In the genomic region with DNA sequence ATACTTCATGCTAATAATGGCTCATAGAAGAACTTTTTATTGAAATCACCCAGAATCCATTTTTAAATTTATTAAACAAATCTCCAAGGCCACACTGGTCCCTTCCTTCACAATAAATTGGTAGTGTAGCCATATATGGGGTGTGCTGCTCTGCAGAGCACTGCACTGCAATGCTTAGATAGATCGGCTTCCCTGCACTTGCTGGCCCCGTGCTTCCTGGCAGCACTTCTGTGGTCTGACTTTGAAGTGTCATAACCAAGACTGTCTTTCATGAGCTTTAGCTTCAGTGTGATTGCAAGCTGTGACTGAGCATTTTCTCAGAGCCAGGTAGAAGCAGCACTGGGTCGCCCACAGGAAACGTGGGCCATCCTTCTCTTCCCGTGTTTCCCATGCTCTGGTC, we compare ENCODE assay signal across 10 mouse cellular contexts. TPM values are rescaled to one million over a fixed set of nuclear protein-coding genes. Genes with fewer than 3 reads are reported as not detected.
DNase-seq lines count a peak whose midpoint lies in the region; ATAC-seq lines count a peak whose summit lies in the region.
"Had no signal": no experiment of that assay in that cellular context is flagged by ENCODE, and none has a peak within 500 bp of the region (broad histone marks: within the 10 kb centered on the region; RNA-seq: fewer than 3 reads in every experiment).

No protein-coding gene starts in this region.

- intact Hi-C loops in gastrocnemius, postnatal 14 days (cut with DNase I; ENCODE audit: low total_unique reads) = no loop called here

- peak; percentile 94 for ATAC-seq in inflammation-experienced regulatory T-cells, adult 6 months
- ATAC-seq in forebrain, embryonic 12.5 days (ENCODE audit: low FRiP score) = no peak

- H3K27me3 ChIP-seq in forebrain, embryonic 12.5 days = no peaks in the 10 kb centered on the region
- H3K27me3 ChIP-seq: hindbrain, embryonic 15.5 days; midbrain, embryonic 12.5 days had no signal

- H3K4me3 ChIP-seq in forebrain, embryonic 12.5 days (replicated peaks) = no peak overlapping the region
- H3K4me3 ChIP-seq: hindbrain, embryonic 15.5 days; midbrain, embryonic 12.5 days had no signal

- H3K9me3 ChIP-seq in forebrain, embryonic 12.5 days = no peaks in the 10 kb centered on the region
- H3K9me3 ChIP-seq: hindbrain, embryonic 15.5 days; midbrain, embryonic 12.5 days had no signal

- no peak overlapping the region for H3K4me2 ChIP-seq in forebrain, embryonic 12.5 days
- H3K4me2 ChIP-seq: hindbrain, embryonic 15.5 days; midbrain, embryonic 12.5 days had no signal

- peaks cover 23% of the 10 kb centered on the region for H3K4me1 ChIP-seq in forebrain, embryonic 12.5 days

- WGBS in forebrain, embryonic 12.5 days = 88% methylated on average over 5 of the region's 5 CpGs

- H3K9ac ChIP-seq in forebrain, embryonic 12.5 days = no peak overlapping the region
- H3K9ac ChIP-seq: hindbrain, embryonic 15.5 days; midbrain, embryonic 12.5 days had no signal

- H3K27ac ChIP-seq in forebrain, embryonic 12.5 days = no peak overlapping the region
- H3K27ac ChIP-seq: hindbrain, embryonic 15.5 days; midbrain, embryonic 12.5 days had no signal

- no peaks in the 10 kb centered on the region for H3K36me3 ChIP-seq in forebrain, embryonic 12.5 days (replicated peaks)
- H3K36me3 ChIP-seq: hindbrain, embryonic 15.5 days; midbrain, embryonic 12.5 days had no signal

- peak; percentile 61 for DNase-seq in adrenal gland, adult 2 months
- no peak for DNase-seq in adrenal gland, adult 8-10 months
- DNase-seq in gastrocnemius, postnatal 14 days = peak; percentile 43
- DNase-seq in skeletal muscle tissue, adult 2 months (ENCODE audit: low read depth, low spot score) = peak; percentile 72
- DNase-seq in frontal cortex, postnatal 10 days (ENCODE audit: low spot score in 2 of 2) = no peak
- no peak for DNase-seq in urinary bladder, postnatal 25 days (ENCODE audit: low spot score)

RNA-seq across cellular contexts. Expression of gene Ppp1r12a, which starts 5.8 kb away (rescaled TPM):
- total RNA-seq in adrenal gland, adult 2 months (2021) = 100 to 1,000 TPM in 1 of 2 experiments, 10 to 100 TPM in 1; 84.0 to 110 TPM
- polyA plus RNA-seq in adrenal gland, adult 2 months (2012; rRNA removed) = 6.7 and 8.5 TPM in 2 replicates
- 100 to 1,000 TPM in 3 of 4 experiments, 10 to 100 TPM in 1; 98.3 to 130 (median 112) TPM for total RNA-seq in adrenal gland, adult 8-10 months (2022)
- total RNA-seq in gastrocnemius, postnatal 14 days (2021) = 10 to 100 TPM; 34.2 to 35.4 TPM
- 100 to 1,000 TPM; 251 to 307 (median 255) TPM for polyA plus RNA-seq in inflammation-experienced regulatory T-cells, adult 6 months (2017; shearing (Covaris generic))
- 81.4 and 84.7 TPM in 2 replicates for polyA plus RNA-seq in forebrain, embryonic 12.5 days (2016; fragmentation: Nextera tagmentation; extraction: Ambion mirVana)

Comparison
In these comparisons a context has a peak if more than half of its experiments do, and no peak if none do; other contexts are left out.
1. DNase-seq: peak in adrenal gland, adult 2 months (single experiment), gastrocnemius, postnatal 14 days (single experiment) and skeletal muscle tissue, adult 2 months (single experiment); none in adrenal gland, adult 8-10 months (single experiment), frontal cortex, postnatal 10 days (0 of 2) and urinary bladder, postnatal 25 days (single experiment).